Mouse (Mus musculus) limb, embryonic 13.5 days (tissue): Measurements from ENCODE around the gene Iqsec1. TPM values are rescaled to one million over a fixed set of nuclear protein-coding genes. Genes with fewer than 3 reads are reported as not detected.
"Not testable (repeated sequence)": the region's sequence is repeated elsewhere in the genome, so short reads cannot be mapped to it uniquely, and the experiment has no call there.

ENCODE experiments used
- ATAC-seq: fragments of 200-750 bp; cut with Nextera tagmentation; 2 replicates; pipeline ENCODE4 v1.8.0; 2017; ENCODE audit warnings: low read depth, moderate number of reproducible peaks, moderate TSS enrichment; ENCODE audit not compliant: low FRiP score
- H3K27ac ChIP-seq: fragments of 300-500 bp; sonication (generic); 2 replicates; pipeline ENCODE4 v1.5.1; 2015; ENCODE audit warnings: inconsistent platforms, mild to moderate bottlenecking, moderate library complexity
- H3K27me3 ChIP-seq: fragments of 300-500 bp; sonication (generic); 2 replicates; pipeline ENCODE4 v1.6.1; 2015; ENCODE audit warnings: mild to moderate bottlenecking, inconsistent platforms
- H3K36me3 ChIP-seq: fragments of 300-500 bp; sonication (generic); 2 replicates; pipeline ENCODE4 v1.6.1; 2015; ENCODE audit warnings: inconsistent platforms, mild to moderate bottlenecking, moderate library complexity
- H3K4me1 ChIP-seq: fragments of 300-500 bp; sonication (generic); 2 replicates; pipeline ENCODE4 v1.6.1; 2015; ENCODE audit warnings: inconsistent platforms
- H3K4me2 ChIP-seq: fragments of 300-500 bp; sonication (generic); replicated peaks from 2 replicates; pipeline ENCODE4 v1.6.1; 2015; ENCODE audit warnings: inconsistent platforms, mild to moderate bottlenecking, moderate library complexity
- H3K4me3 ChIP-seq: fragments of 300-500 bp; sonication (generic); 2 replicates; pipeline ENCODE4 v1.5.1; 2015; ENCODE audit warnings: moderate library complexity, mild to moderate bottlenecking, inconsistent platforms
- H3K9ac ChIP-seq: fragments of 300-500 bp; sonication (generic); 2 replicates; pipeline ENCODE4 v1.6.1; 2015; ENCODE audit warnings: mild to moderate bottlenecking, inconsistent platforms
- H3K9me3 ChIP-seq: fragments of 300-500 bp; sonication (generic); 2 replicates; pipeline ENCODE4 v1.6.1; 2016; ENCODE audit warnings: inconsistent platforms
- WGBS: fragments of 180-500 bp; shearing (Covaris S2); methylation state at CpG from one replicate; pipeline ENCODE4 v1.1.7; 2015; 5-methylcytosine and 5-hydroxymethylcytosine counted together
- polyA plus RNA-seq: library from polyadenylated mRNA; unstranded; fragments of >200 nt; fragmentation: Nextera tagmentation; extraction: Ambion mirVana; gene quantifications from 2 replicates; pipeline ENCODE4 v1.2.1, GENCODE M21; 2015

Gene Iqsec1
- polyA plus RNA-seq, 1 experiment from 2014 or later, result 11.1 TPM

GRCm38 (mm10) chr6:90650634-90651033, 337.9 kb downstream of the Iqsec1 start:
- Histone ChIP-seq H3K27me3 (no peaks in the 10 kb centered on the region), H3K9ac (no peak overlapping the region), H3K4me2 (no peak overlapping the region), H3K4me1 (no peaks in the 10 kb centered on the region), H3K27ac (no peak overlapping the region), H3K4me3 (no peak overlapping the region), H3K9me3 (peaks cover 7% of the 10 kb centered on the region), H3K36me3 (no peaks in the 10 kb centered on the region)
- ATAC-seq, result no peak
- WGBS, result 61% methylated on average over 1 of the region's 1 CpGs

- ATAC-seq, result no peak
- no peaks in the 10 kb centered on the region for H3K27me3 ChIP-seq
- H3K9me3 ChIP-seq, result peaks cover 7% of the 10 kb centered on the region
- H3K36me3 ChIP-seq, result no peaks in the 10 kb centered on the region
- H3K4me1 ChIP-seq, result no peaks in the 10 kb centered on the region; the same call in 1 of the 2 replicates
- H3K4me2 ChIP-seq, result no peak overlapping the region
- no peak overlapping the region for H3K4me3 ChIP-seq
- WGBS, result 63% methylated on average over 4 of the region's 4 CpGs
- no peak overlapping the region for H3K27ac ChIP-seq
- no peak overlapping the region for H3K9ac ChIP-seq
Observed at GRCm38 (mm10) chr6:90649279-90649678, 339.2 kb downstream of the Iqsec1 start.

- H3K27me3 ChIP-seq, result no peaks in the 10 kb centered on the region
- no peaks in the 10 kb centered on the region for H3K36me3 ChIP-seq
- no peak overlapping the region for H3K4me3 ChIP-seq
- no peak for ATAC-seq
- no peak overlapping the region for H3K4me2 ChIP-seq
- H3K9me3 ChIP-seq, result peaks cover 7% of the 10 kb centered on the region
- H3K27ac ChIP-seq, result no peak overlapping the region
- no peaks in the 10 kb centered on the region; the same call in 1 of the 2 replicates for H3K4me1 ChIP-seq
- H3K9ac ChIP-seq, result no peak overlapping the region
- 94% methylated on average over 6 of the region's 6 CpGs for WGBS
Observed at GRCm38 (mm10) chr6:90648391-90648790, 340.1 kb downstream of the Iqsec1 start.

- Histone ChIP-seq H3K9ac (no peak overlapping the region), H3K4me3 (no peak overlapping the region), H3K27ac (no peak overlapping the region), H3K36me3 (no peaks in the 10 kb centered on the region), H3K27me3 (no peaks in the 10 kb centered on the region), H3K4me2 (no peak overlapping the region), H3K4me1 (no peaks in the 10 kb centered on the region; the same call in 1 of the 2 replicates), H3K9me3 (peaks cover 3% of the 10 kb centered on the region; the same call in 1 of the 2 replicates)
- no peak; the same call in 1 of the 2 replicates for ATAC-seq
- 63% methylated on average over 4 of the region's 4 CpGs for WGBS
Observed at GRCm38 (mm10) chr6:90644965-90645364, 343.5 kb downstream of the Iqsec1 start.

- whole genome bisulfite sequencing, result 76% methylated on average over 3 of the region's 3 CpGs
- H3K4me3 ChIP-seq, result no peak overlapping the region
- no peak overlapping the region for H3K4me2 ChIP-seq
- no peaks in the 10 kb centered on the region; the same call in 1 of the 2 replicates for H3K4me1 ChIP-seq
- H3K9ac ChIP-seq, result no peak overlapping the region
- H3K9me3 ChIP-seq, result peaks cover 3% of the 10 kb centered on the region; the same call in 1 of the 2 replicates
- H3K27ac ChIP-seq, result no peak overlapping the region
- no peaks in the 10 kb centered on the region for H3K36me3 ChIP-seq
- ATAC-seq, result no peak
- H3K27me3 ChIP-seq, result no peaks in the 10 kb centered on the region
Observed at GRCm38 (mm10) chr6:90643057-90643456, 345.4 kb downstream of the Iqsec1 start.

- H3K27me3 ChIP-seq, result no peaks in the 10 kb centered on the region
- H3K27ac ChIP-seq, result no peak overlapping the region
- no peaks in the 10 kb centered on the region for H3K9me3 ChIP-seq
- no peaks in the 10 kb centered on the region for H3K36me3 ChIP-seq
- 58% methylated on average over 3 of the region's 3 CpGs for WGBS
- H3K4me3 ChIP-seq, result no peak overlapping the region
- H3K4me2 ChIP-seq, result no peak overlapping the region
- ATAC-seq, result no peak
- no peaks in the 10 kb centered on the region for H3K4me1 ChIP-seq
- H3K9ac ChIP-seq, result no peak overlapping the region
Observed at GRCm38 (mm10) chr6:90635611-90636010, 352.9 kb downstream of the Iqsec1 start.

GRCm38 (mm10) chr6:90635081-90635480, 353.4 kb downstream of the Iqsec1 start:
- H3K27me3 ChIP-seq, result no peaks in the 10 kb centered on the region
- 25% methylated on average over 4 of the region's 4 CpGs for WGBS
- no peak for ATAC-seq

GRCm38 (mm10) chr6:90632526-90632925, 356.0 kb downstream of the Iqsec1 start:
- H3K9me3 ChIP-seq, ATAC-seq, H3K27me3 ChIP-seq, H3K36me3 ChIP-seq, H3K4me3 ChIP-seq, H3K27ac ChIP-seq, H3K4me1 ChIP-seq, H3K4me2 ChIP-seq, H3K9ac ChIP-seq: not testable (repeated sequence)
- WGBS, result 64% methylated on average over 3 of the region's 3 CpGs

More at GRCm38 (mm10) chr6:90635081-90635480, 353.4 kb downstream of the Iqsec1 start:
- Histone ChIP-seq H3K36me3 (no peaks in the 10 kb centered on the region), H3K9me3 (no peaks in the 10 kb centered on the region), H3K27ac (no peak overlapping the region), H3K4me2 (no peak overlapping the region), H3K4me1 (no peaks in the 10 kb centered on the region), H3K4me3 (no peak overlapping the region), H3K9ac (no peak overlapping the region)

- WGBS, result 91% methylated on average over 7 of the region's 7 CpGs
Observed at GRCm38 (mm10) chr6:90630427-90630826, 358.1 kb downstream of the Iqsec1 start.

GRCm38 (mm10) chr6:90629506-90629905, 359.0 kb downstream of the Iqsec1 start:
- Histone ChIP-seq H3K4me3 (no peak overlapping the region), H3K27ac (no peak overlapping the region), H3K9ac (no peak overlapping the region), H3K36me3 (no peaks in the 10 kb centered on the region), H3K4me1 (no peaks in the 10 kb centered on the region), H3K4me2 (no peak overlapping the region), H3K27me3 (no peaks in the 10 kb centered on the region), H3K9me3 (no peaks in the 10 kb centered on the region)
- WGBS, result 80% methylated on average over 6 of the region's 6 CpGs
- ATAC-seq, result no peak

More at GRCm38 (mm10) chr6:90630427-90630826, 358.1 kb downstream of the Iqsec1 start:
- Histone ChIP-seq H3K36me3 (no peaks in the 10 kb centered on the region), H3K9ac (no peak overlapping the region), H3K27me3 (no peaks in the 10 kb centered on the region), H3K9me3 (no peaks in the 10 kb centered on the region), H3K4me2 (no peak overlapping the region), H3K27ac (no peak overlapping the region), H3K4me1 (no peaks in the 10 kb centered on the region), H3K4me3 (no peak overlapping the region)
- no peak for ATAC-seq

GRCm38 (mm10) chr6:90627556-90627955, 360.9 kb downstream of the Iqsec1 start:
- 78% methylated on average over 4 of the region's 4 CpGs for WGBS
- H3K4me2 ChIP-seq, result no peak overlapping the region
- H3K4me3 ChIP-seq, result no peak overlapping the region
- H3K36me3 ChIP-seq, result no peaks in the 10 kb centered on the region
- H3K9me3 ChIP-seq, result no peaks in the 10 kb centered on the region
- no peaks in the 10 kb centered on the region for H3K4me1 ChIP-seq
- no peaks in the 10 kb centered on the region for H3K27me3 ChIP-seq
- no peak overlapping the region for H3K9ac ChIP-seq
- H3K27ac ChIP-seq, result no peak overlapping the region
- no peak for ATAC-seq

GRCm38 (mm10) chr6:90625207-90625994, 363.1 kb downstream of the Iqsec1 start:
- 77% methylated on average over 7 of the region's 7 CpGs for WGBS
- H3K9me3 ChIP-seq, result no peaks in the 10 kb centered on the region
- no peaks in the 10 kb centered on the region for H3K36me3 ChIP-seq
- H3K4me2 ChIP-seq, result no peak overlapping the region
- no peak overlapping the region for H3K27ac ChIP-seq
- no peak overlapping the region for H3K4me3 ChIP-seq
- H3K27me3 ChIP-seq, result no peaks in the 10 kb centered on the region
- H3K9ac ChIP-seq, result no peak overlapping the region
- no peaks in the 10 kb centered on the region for H3K4me1 ChIP-seq
- ATAC-seq, result no peak

- Histone ChIP-seq H3K4me1 (no peaks in the 10 kb centered on the region), H3K9ac (no peak overlapping the region), H3K4me2 (no peak overlapping the region), H3K27me3 (no peaks in the 10 kb centered on the region), H3K4me3 (no peak overlapping the region), H3K27ac (no peak overlapping the region), H3K36me3 (no peaks in the 10 kb centered on the region), H3K9me3 (no peaks in the 10 kb centered on the region)
- ATAC-seq, result no peak
- 68% methylated on average over 11 of the region's 11 CpGs for WGBS
Observed at GRCm38 (mm10) chr6:90624733-90625132, 363.8 kb downstream of the Iqsec1 start.
